Mouse (Mus musculus) CH12.LX (cell line): Measurements from ENCODE around the gene Cdkn2a. TPM values are rescaled to one million over a fixed set of nuclear protein-coding genes. Genes with fewer than 3 reads are reported as not detected.

Experiments used
- DNase-seq: peaks from one replicate; pipeline ENCODE4 v3.0.0-alpha.2; 2013; ENCODE audit errors: extremely low read depth
- H3K27ac ChIP-seq: 2 replicates; pipeline ENCODE4 v1.5.1; 2012; ENCODE audit warnings: low read depth, mild to moderate bottlenecking, control low read depth, moderate library complexity; ENCODE audit not compliant: insufficient read depth
- H3K27me3 ChIP-seq: replicated peaks from 2 replicates; pipeline ENCODE3; 2012; ENCODE audit warnings: inconsistent platforms
- H3K36me3 ChIP-seq, 2 experiments: replicated peaks in 1 of 2; 2 replicates each; pipeline versions ENCODE3 to v1.6.1; 2012; ENCODE audit warnings: inconsistent platforms in 1 of 2, low read length in 1 of 2, mild to moderate bottlenecking in 1 of 2, mixed read lengths in 1 of 2, moderate library complexity in 1 of 2; ENCODE audit not compliant: control insufficient read depth in 1 of 2, insufficient read depth in 1 of 2
- H3K4me1 ChIP-seq, 2 experiments: 2 replicates each; pipeline ENCODE4 v1.6.1; 2012; ENCODE audit warnings: inconsistent platforms in 1 of 2, moderate library complexity in 1 of 2; ENCODE audit not compliant: insufficient read depth in 2 of 2, control insufficient read depth in 1 of 2
- H3K4me2 ChIP-seq: 2 replicates; pipeline ENCODE4 v1.6.1; 2012; ENCODE audit warnings: low read depth, mild to moderate bottlenecking, control low read depth; ENCODE audit not compliant: poor library complexity, insufficient read depth, severe bottlenecking
- H3K4me3 ChIP-seq, 3 experiments: fragments of 150-350 bp in 1 of 3; sonication (generic) in 1 of 3; replicated peaks in 1 of 3; 2 replicates each; pipeline versions ENCODE3 to v1.5.1; 2011 to 2012; ENCODE audit warnings: low read depth in 2 of 3, low read length in 2 of 3, mild to moderate bottlenecking in 2 of 3, moderate library complexity in 2 of 3, control low read depth in 1 of 3, improper control_type of control experiment in 1 of 3, inconsistent platforms in 1 of 3, mixed read lengths in 1 of 3; ENCODE audit not compliant: poor library complexity in 1 of 3
- H3K79me2 ChIP-seq: replicated peaks from 2 replicates; pipeline ENCODE4 v1.6.1; 2012; ENCODE audit warnings: mild to moderate bottlenecking, moderate library complexity; ENCODE audit not compliant: control insufficient read depth, poor library complexity, insufficient read depth, severe bottlenecking; ENCODE audit errors: extremely low read depth
- H3K9ac ChIP-seq: 2 replicates; pipeline ENCODE4 v1.6.1; 2012; ENCODE audit warnings: low read depth, mild to moderate bottlenecking, control low read depth, moderate library complexity; ENCODE audit not compliant: insufficient read depth
- H3K9me3 ChIP-seq: replicated peaks from 2 replicates; pipeline ENCODE3; 2012; ENCODE audit warnings: low read length, inconsistent platforms, mixed read lengths
- BHLHE40 ChIP-seq: IDR thresholded peaks from 2 replicates; pipeline ENCODE4 v1.6.1; 2011; ENCODE audit warnings: mild to moderate bottlenecking, low read depth, low read length, improper control_type of control experiment
- CHD1 ChIP-seq: IDR thresholded peaks from 2 replicates; pipeline ENCODE4 v1.6.1; 2012; ENCODE audit warnings: low read depth, low read length, improper control_type of control experiment, inconsistent platforms
- CHD2 ChIP-seq: IDR thresholded peaks from 2 replicates; pipeline ENCODE4 v1.6.1; 2011; ENCODE audit warnings: low read length, improper control_type of control experiment
- CTCF ChIP-seq, 2 experiments: IDR thresholded peaks in 1 of 2; conservative IDR thresholded peaks in 1 of 2; 2 replicates each; pipeline ENCODE4 v1.5.1; 2011 to 2012; ENCODE audit warnings: low read depth in 2 of 2, low read length in 2 of 2, improper control_type of control experiment in 1 of 2, inconsistent platforms in 1 of 2, mild to moderate bottlenecking in 1 of 2, moderate library complexity in 1 of 2
- ETS1 ChIP-seq: conservative IDR thresholded peaks from 2 replicates; pipeline ENCODE4 v1.6.1; 2012; ENCODE audit warnings: low read depth, mild to moderate bottlenecking, inconsistent platforms, low read length, improper control_type of control experiment, moderate library complexity
- HCFC1 ChIP-seq: IDR thresholded peaks from 2 replicates; pipeline ENCODE4 v1.6.1; 2012; ENCODE audit warnings: low read depth, mild to moderate bottlenecking, inconsistent platforms, low read length, improper control_type of control experiment
- IRF4 ChIP-seq: IDR thresholded peaks from 2 replicates; pipeline ENCODE4 v1.6.1; 2014; ENCODE audit warnings: low read depth, mild to moderate bottlenecking, inconsistent platforms, low read length, improper control_type of control experiment
- JUN ChIP-seq: IDR thresholded peaks from 2 replicates; pipeline ENCODE4 v1.6.1; 2011; ENCODE audit warnings: low read depth, mild to moderate bottlenecking, low read length, improper control_type of control experiment, moderate library complexity; ENCODE audit not compliant: insufficient read depth
- KAT2A ChIP-seq: IDR thresholded peaks from 2 replicates; pipeline ENCODE4 v1.6.1; 2012; ENCODE audit warnings: low read length, improper control_type of control experiment, inconsistent platforms; ENCODE audit not compliant: insufficient replicate concordance
- MAFK ChIP-seq: IDR thresholded peaks from 2 replicates; pipeline ENCODE4 v1.6.1; 2011; ENCODE audit warnings: low read length, improper control_type of control experiment; ENCODE audit not compliant: insufficient replicate concordance
- MEF2A ChIP-seq: IDR thresholded peaks from 2 replicates; pipeline ENCODE4 v1.6.1; 2014; ENCODE audit warnings: low read depth, mild to moderate bottlenecking, inconsistent platforms, low read length, improper control_type of control experiment, borderline replicate concordance
- MXI1 ChIP-seq: IDR thresholded peaks from 2 replicates; pipeline ENCODE4 v1.6.1; 2011; ENCODE audit warnings: mild to moderate bottlenecking, low read depth, low read length, improper control_type of control experiment
- MYC ChIP-seq: IDR thresholded peaks from 2 replicates; pipeline ENCODE4 v1.6.1; 2011; ENCODE audit warnings: low read depth, mild to moderate bottlenecking, improper control_type of control experiment, low read length
- NRF1 ChIP-seq: IDR thresholded peaks from 2 replicates; pipeline ENCODE4 v1.6.1; 2014; ENCODE audit warnings: low read depth, mild to moderate bottlenecking, inconsistent platforms, low read length, improper control_type of control experiment, moderate library complexity
- UBTF ChIP-seq: IDR thresholded peaks from 2 replicates; pipeline ENCODE4 v1.6.1; 2012; ENCODE audit warnings: low read depth, mild to moderate bottlenecking, inconsistent platforms, low read length, improper control_type of control experiment, moderate library complexity
- ZMIZ1 ChIP-seq: IDR thresholded peaks from 2 replicates; pipeline ENCODE4 v1.6.1; 2012; ENCODE audit warnings: low read depth, mild to moderate bottlenecking, inconsistent platforms, low read length, improper control_type of control experiment
- dilution Hi-C: fragments of 300-500 bp; cut with MboI; formaldehyde crosslinking; loops from 2 replicates; pipeline ENCODE4 v1.14.3; 2020; ENCODE audit warnings: low sequenced_read_pairs; ENCODE audit not compliant: extremely low pct_unique_long_range_greater_than_20kb, extremely low pct_ligation_motif_present
- in situ Hi-C: fragments of 300-500 bp; cut with MboI; formaldehyde crosslinking; loops from 3 replicates; pipeline ENCODE4 v1.14.3; 2019; ENCODE audit warnings: low sequenced_read_pairs, low pct_ligation_motif_present, low pct_unique_long_range_greater_than_20kb, mixed read lengths
- polyA plus RNA-seq: library from polyadenylated mRNA; unstranded; fragments of >175 nt; gene quantifications from 2 replicates; pipeline ENCODE4 v1.2.1, GENCODE M21; 2012; ENCODE audit warnings: low read depth; ENCODE audit not compliant: insufficient read length
- total RNA-seq, 2 experiments: library from RNA; depleted of rRNA; stranded (reverse); fragments of 300-350 nt in 1 of 2; fragments of >200 nt in 1 of 2; gene quantifications; 2 replicates each; pipeline ENCODE4 v1.2.3; 2012 to 2014

Gene Cdkn2a
- total and polyA plus RNA-seq, 3 experiments, result not detected

DNA sequence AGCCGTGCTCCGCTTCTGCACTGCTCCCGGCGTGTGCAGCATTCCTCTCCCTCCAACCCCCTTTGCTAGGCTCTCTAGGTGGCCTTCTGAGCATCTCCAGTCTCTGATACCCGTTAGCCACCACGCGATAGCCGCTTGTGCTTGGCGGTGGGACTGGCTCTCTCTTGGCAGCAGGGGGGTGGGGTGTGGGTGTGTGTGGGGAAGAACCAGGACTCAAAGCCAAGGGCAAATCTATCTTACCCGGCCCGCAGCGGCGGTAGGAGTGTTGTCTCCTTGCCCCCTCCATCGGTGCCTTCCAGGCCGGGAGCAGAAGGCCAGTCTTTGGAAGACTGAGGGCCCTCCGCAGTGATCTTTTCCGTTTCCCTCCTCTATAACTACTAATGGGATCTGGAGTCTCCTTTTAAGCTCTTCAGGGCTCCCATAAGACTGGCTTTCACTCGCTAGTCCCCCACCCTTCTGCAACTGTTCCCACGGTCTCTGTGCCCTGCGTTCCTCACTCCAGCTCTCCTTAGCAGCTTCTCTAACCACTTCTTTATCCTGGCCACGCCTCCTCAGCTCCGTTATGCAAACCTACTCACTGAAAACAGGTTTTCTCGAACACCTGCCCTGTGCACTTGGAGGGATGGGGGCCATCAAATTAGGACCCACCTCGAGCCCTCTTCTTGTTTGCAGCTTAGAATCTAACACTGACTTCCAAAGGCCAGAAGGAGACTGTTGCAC is 19.5 kb downstream of the Cdkn2a start:
- in situ Hi-C loops, result no loop called here
- H3K4me3 ChIP-seq, result no peak overlapping the region
- dilution Hi-C loops, result no loop called here

DNA sequence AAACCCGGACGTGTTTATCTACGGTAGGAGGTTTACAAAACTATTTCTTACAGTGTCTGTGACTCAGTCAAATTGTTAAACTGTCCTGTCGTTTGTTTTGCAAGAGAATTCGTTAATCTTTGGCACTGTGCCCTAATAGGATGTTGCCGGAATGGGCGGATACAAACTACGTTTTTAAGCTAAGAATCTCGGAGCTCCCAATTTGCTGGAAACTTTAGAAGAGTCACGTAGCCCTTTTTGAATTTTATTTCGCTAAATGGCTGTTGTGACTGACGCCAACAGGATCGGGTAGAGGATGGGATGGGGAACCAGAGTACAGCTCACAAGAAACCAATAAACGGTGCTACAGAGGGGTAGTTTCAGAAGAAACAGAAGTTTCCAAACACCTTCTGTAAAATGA is 20.4 kb downstream of the Cdkn2a start:
- dilution Hi-C loops, result no loop called here
- H3K9ac ChIP-seq, result no peak overlapping the region
- no peak for DNase-seq
- TF ChIP-seq MXI1 (no peak), IRF4 (no peak), ETS1 (no peak)
- no peak overlapping the region for H3K4me3 ChIP-seq
- H3K27ac ChIP-seq, result no peak overlapping the region
- no peaks in the 10 kb centered on the region for H3K9me3 ChIP-seq
- no peaks in the 10 kb centered on the region for H3K27me3 ChIP-seq
- in situ Hi-C loops, result no loop called here
- H3K4me1 ChIP-seq, result no peaks in the 10 kb centered on the region
- H3K4me2 ChIP-seq, result no peak overlapping the region
- H3K36me3 ChIP-seq, result no peaks in the 10 kb centered on the region
- no peaks in the 10 kb centered on the region for H3K79me2 ChIP-seq

More for the DNA sequence above, 19.5 kb downstream of the Cdkn2a start:
- no peak overlapping the region for H3K4me2 ChIP-seq
- TF ChIP-seq UBTF (no peak), CTCF (conservative IDR thresholded peaks at IDR 0.05 in 1 of 2, IDR thresholded peaks at IDR 0.05 in 1 of 2; ENCODE audit: low read depth in 2 of 2, low read length in 2 of 2) (no peak), CHD2 (no peak), JUN (no peak), BHLHE40 (no peak), ZMIZ1 (no peak), MXI1 (no peak), NRF1 (no peak), MEF2A (no peak), MYC (no peak), KAT2A (no peak), ETS1 (no peak), CHD1 (no peak), HCFC1 (no peak), MAFK (no peak)
- H3K36me3 ChIP-seq, result no peaks in the 10 kb centered on the region
- DNase-seq, result no peak
- no peaks in the 10 kb centered on the region for H3K4me1 ChIP-seq
- no peak overlapping the region for H3K27ac ChIP-seq
- H3K79me2 ChIP-seq, result no peaks in the 10 kb centered on the region
- no peaks in the 10 kb centered on the region for H3K27me3 ChIP-seq
- H3K9me3 ChIP-seq, result no peaks in the 10 kb centered on the region
- no peak overlapping the region for H3K9ac ChIP-seq
